Mouse (Mus musculus) kidney, postnatal 14 days (tissue): ENCODE measurements at regions not wholly inside any gene's neighbourhood (a gene's known extent, or its start where the extent isn't known, plus 50 kb on each side); places are given as distances from the start of the nearest gene placed in this dataset.

Experiments used
- DNase-seq: peaks from one replicate; pipeline ENCODE4 v3.0.0; 2022; ENCODE audit warnings: mixed read lengths

- no peak for DNase-seq
Observed at GRCm38 (mm10) chrX:16421159-16421558, 101.5 kb upstream of the Cypt1 start.

GRCm38 (mm10) chrX:16421663-16422062, 101.0 kb upstream of the Cypt1 start:
- DNase-seq, result no peak

- DNase-seq, result no peak
Observed at GRCm38 (mm10) chrX:16438088-16438487, 84.6 kb upstream of the Cypt1 start.

GRCm38 (mm10) chrX:16450496-16451078, 72.1 kb upstream of the Cypt1 start:
- peak; percentile 41 for DNase-seq
